Mouse (Mus musculus) retina, adult 2 months (tissue): ENCODE measurements around the gene Uvrag.

ENCODE experiments used
- DNase-seq: peaks from one replicate; pipeline ENCODE4 v3.0.0-alpha.2; 2012; ENCODE audit warnings: low read depth, low spot score

Uvrag gene

DNA sequence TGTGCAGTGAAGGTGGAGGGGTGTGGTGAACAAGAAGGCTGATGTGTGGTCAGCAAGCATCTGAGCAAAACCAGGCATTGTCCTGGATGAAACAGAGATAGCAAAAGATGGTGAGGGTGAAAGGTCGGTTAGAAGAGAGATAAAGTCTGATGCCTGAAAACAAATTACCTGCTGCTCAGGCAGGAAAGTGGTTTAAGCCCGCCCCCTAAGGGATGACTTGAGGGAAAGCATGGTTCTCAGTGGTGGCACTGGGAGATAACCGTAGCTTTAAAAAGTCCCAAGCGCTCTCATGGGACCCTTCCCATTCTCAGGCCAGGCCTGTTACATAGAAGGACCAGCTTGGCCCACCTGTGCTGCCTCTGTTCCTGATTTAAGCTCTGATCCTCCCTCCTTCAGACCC, 119.7 kb downstream of the Uvrag start:
- no peak for DNase-seq

DNA sequence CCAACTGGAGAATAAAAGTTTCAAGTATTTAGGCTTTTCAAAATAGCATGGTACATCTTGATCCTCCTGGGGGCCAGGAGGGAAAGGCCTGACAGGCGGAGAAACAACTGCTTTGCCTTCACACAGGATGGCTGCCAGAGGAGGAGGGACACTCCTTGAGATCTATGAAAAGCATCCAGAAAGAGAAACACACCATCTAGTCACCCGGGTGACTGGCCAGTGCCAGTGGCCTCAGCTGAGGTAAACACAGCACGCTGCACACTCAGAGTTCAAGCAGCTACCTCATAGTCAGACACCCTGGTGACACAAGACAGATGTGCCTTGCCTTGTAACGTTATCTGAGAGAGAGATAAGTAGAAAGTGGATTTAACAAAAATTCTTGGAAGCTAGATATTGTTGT, 120.6 kb downstream of the Uvrag start:
- no peak for DNase-seq

DNA sequence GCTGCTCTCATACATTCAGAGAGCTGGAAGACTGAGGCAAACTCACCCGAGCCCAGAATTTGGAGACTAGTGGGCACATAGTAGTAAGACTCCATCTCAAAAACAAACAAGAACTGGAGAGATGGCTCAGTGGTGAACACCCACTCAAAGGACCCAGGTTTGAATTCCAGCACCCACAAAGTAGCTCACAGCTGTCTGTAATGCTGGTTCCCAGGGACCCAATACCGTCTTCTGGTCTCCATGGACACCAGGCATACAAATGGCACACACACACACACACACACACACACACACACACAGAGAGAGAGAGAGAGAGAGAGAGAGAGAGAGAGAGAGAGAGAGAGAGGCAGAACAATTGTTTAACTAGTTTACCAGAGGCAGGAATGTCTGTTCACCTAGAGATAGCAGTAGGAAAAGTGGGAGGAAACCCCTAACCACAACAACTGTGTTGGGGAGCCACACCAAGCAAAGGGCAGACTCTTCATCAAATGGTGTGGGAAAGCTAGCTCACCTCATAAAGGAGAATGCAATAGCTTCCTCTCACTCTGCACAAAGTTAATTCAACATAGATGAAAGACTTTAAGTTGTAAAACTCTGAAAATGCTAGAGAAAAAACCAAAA, 123.6 kb downstream of the Uvrag start:
- no peak for DNase-seq

DNA sequence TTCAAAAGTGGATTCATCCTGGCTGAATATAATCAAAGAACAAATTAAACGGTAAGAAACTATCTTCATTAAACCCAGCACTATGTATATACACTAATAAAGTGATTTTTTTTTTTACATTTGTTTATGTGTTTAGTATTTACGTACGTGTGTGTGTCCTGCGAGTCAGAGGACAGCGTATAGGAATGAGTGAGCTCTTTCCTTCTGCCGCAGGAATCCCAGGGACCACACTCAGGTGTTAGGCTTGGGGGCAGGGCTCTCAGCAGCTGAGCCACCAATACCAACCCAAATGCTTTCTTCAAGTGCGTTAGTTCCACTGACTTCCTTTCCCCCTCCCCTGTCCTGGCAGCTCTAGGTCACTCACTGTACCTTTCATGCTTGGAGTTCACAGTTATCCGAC, 125.0 kb downstream of the Uvrag start:
- DNase-seq: no peak

GRCm38 (mm10) chr7:99015419-99015818, 125.5 kb downstream of the Uvrag start:
- DNase-seq: no peak

DNA sequence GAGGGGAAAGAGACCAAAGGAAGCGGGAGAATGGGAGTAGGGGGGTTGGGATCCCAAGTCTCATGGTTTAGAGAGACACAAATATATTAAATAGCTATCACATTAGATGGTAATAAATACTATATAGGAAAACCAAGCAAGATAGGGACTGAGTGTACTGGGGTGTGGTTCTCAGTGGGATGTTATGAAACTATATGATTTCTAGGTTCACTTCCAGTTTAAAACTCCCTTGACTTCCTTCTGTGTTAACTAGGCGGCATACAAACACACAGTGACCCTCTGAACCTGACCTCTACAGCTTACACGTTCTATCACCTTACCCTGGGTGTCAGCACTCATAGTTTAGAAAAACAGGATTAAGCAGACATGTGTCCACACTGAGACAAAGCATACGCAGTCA, 126.3 kb downstream of the Uvrag start:
- no peak for DNase-seq

- DNase-seq: no peak
Observed at GRCm38 (mm10) chr7:99007506-99008354, 133.2 kb downstream of the Uvrag start.

DNA sequence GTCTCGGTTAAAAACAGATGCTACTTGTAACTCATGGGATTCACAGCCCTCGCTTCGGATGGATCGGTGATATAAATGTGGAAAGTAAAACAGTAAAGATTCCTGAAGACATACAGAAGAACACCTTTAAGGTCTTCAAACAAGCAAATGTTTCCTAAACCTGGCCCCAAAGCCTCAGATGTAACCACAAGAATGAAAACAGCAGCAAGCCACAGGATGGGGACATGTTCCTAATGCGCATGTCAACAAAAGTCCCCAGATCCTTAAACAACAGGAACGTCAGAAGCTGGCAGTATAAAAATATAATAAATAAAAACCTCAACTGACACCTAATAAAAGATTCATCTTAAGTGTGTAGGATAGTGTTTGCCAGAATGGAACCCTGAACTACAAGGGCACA, 137.7 kb downstream of the Uvrag start:
- DNase-seq: no peak

- DNase-seq: no peak
Observed at GRCm38 (mm10) chr7:98998722-98999121, 142.2 kb downstream of the Uvrag start.

GRCm38 (mm10) chr7:98997760-98998159, 143.2 kb downstream of the Uvrag start:
- DNase-seq: no peak

- DNase-seq: no peak
Observed at GRCm38 (mm10) chr7:98996791-98997190, 144.2 kb downstream of the Uvrag start.

GRCm38 (mm10) chr7:98995126-98995727, 145.7 kb downstream of the Uvrag start:
- no peak for DNase-seq

DNA sequence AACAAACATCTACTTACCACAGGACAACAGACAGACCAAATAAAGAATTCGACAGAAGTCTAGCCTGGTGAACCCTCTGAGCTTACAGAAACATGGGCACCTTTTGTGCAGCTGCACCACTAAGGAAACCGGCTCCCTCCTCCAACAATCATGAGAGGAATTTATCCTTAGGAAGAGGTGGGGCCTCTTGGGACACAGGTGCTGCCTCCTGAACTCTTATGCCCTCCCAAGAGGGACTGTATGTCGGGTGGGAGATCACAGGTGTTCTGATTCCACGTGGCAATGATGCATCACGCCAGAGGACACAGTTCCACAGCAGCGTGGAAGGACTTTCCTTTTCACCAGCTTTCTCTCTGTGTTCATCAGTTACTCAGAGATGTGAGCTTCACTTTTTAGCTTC, 146.8 kb downstream of the Uvrag start:
- no peak for DNase-seq

DNA sequence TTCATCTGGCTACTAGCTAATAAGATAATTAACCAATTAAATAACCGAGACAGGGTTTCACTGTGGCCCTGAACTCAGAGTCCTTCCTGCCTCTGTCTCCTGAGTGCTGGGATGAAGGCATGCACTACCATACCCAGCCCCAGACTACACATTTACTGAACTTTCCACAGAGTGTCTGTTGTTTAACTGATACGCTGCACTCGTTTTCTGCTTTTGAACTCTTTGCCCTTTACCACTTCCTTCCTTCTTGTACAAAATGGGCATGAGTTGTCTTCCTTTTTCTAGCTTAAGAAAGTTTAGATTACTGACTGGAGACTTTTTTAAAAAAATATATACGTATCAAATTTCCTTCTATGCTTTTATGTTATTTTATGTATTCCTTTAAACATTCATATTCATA, 147.5 kb downstream of the Uvrag start:
- DNase-seq: no peak

GRCm38 (mm10) chr7:98991204-98991761, 149.7 kb downstream of the Uvrag start:
- no peak for DNase-seq

GRCm38 (mm10) chr7:98990510-98990909, 150.4 kb downstream of the Uvrag start:
- DNase-seq: no peak

DNA sequence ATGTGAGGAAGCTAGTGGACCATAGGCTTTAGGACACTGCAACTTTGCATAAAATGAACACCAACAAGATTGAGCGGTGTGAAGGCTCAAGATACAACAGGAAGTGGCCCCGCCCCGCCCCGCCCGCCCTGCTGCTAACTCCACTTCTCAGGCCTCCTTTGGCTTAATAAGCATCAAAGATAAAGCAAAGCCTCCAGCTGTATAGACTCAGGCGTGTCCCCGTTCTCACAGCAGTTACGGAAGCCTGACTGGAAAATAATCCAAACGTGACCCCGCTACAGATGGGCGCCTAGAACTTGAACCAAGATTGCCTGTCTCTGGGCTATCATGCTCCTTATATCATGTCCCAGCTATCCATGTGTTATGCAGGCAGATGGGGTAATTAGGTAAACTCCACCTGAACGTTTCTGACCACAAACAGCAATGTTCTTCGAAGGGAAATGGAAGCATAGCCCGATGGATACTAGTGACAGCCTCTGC, 153.9 kb downstream of the Uvrag start:
- no peak for DNase-seq

- DNase-seq: no peak
Observed at GRCm38 (mm10) chr7:98985935-98986334, 155.0 kb downstream of the Uvrag start.

DNA sequence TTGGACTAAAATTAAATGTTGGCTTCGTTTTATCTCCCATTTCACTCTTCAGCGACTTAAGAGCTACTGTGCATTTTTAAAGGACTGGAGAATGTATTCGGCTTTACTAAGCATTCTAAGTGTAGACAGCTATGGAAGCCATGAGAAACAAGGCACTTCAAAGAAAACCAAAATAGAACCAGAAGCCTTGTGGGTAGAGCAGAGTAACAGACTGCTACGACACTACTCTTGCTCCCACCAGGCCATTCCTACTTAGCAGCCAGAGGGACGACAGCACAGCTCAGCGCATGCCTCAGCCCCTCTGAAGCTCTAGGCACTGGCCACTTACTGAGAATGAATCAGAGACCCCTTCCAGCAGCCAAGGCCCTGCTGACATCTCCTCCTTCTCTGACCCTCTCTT, 155.5 kb downstream of the Uvrag start:
- DNase-seq: no peak

- no peak for DNase-seq
Observed at GRCm38 (mm10) chr7:98984319-98984718, 156.6 kb downstream of the Uvrag start.

DNA sequence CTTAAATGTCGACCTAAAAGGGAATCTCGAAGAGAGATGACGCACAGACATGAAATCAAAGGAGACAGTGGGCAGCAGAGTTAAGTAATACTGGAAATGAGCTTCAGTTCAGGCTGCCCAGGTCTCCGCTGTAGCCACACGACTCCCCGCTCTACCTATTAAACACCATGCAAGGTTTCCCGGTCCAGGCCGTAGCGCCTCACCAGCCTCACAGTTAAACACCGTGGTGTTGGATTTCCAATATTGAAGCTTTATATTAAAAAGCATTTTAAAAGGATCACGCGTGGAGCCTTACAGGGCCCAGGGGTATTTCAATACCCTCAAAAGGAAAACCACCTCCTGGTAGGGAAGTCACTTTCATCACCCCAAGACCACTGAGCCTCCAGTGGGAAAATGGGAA, 157.9 kb downstream of the Uvrag start:
- no peak for DNase-seq

DNA sequence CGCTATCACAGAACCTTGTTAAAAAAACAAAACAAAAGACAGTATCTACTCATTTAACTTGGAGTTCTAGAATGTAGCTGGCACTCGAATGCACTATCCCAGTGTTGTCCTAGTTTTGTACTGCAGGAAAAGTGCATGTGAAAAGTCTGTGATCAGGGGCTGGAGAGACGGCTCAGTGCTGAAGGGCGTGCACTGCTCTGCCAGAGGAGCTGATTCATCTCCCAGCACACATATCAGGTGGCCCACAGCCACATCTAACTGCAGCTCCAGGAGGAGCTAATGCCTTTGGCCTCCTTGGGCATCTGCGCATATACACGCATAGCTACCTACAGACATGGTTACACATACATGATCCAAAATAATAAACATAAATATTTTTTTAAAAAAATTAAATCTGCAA, 159.5 kb downstream of the Uvrag start:
- no peak for DNase-seq
